Mouse (Mus musculus) intestine, embryonic 15.5 days (tissue): Measurements from ENCODE around the gene Abl2. TPM values are rescaled to one million over a fixed set of nuclear protein-coding genes. Genes with fewer than 3 reads are reported as not detected.

ENCODE experiments used
- ATAC-seq: fragments of 200-750 bp; cut with Nextera tagmentation; 2 replicates; pipeline ENCODE4 v1.8.0; 2017; ENCODE audit warnings: moderate TSS enrichment, moderate library complexity
- H3K27ac ChIP-seq: fragments of 300-500 bp; sonication (generic); 2 replicates; pipeline ENCODE4 v1.5.1; 2015; ENCODE audit warnings: mild to moderate bottlenecking, inconsistent platforms
- H3K27me3 ChIP-seq: fragments of 300-500 bp; sonication (generic); replicated peaks from 2 replicates; pipeline ENCODE4 v1.6.1; 2015; ENCODE audit warnings: inconsistent platforms
- H3K36me3 ChIP-seq: fragments of 300-500 bp; sonication (generic); 2 replicates; pipeline ENCODE4 v1.6.1; 2015; ENCODE audit warnings: inconsistent platforms
- H3K4me1 ChIP-seq: fragments of 300-500 bp; sonication (generic); replicated peaks from 2 replicates; pipeline ENCODE4 v1.6.1; 2015; ENCODE audit warnings: inconsistent platforms
- H3K4me2 ChIP-seq: fragments of 300-500 bp; sonication (generic); replicated peaks from 2 replicates; pipeline ENCODE4 v1.6.1; 2015; ENCODE audit warnings: mild to moderate bottlenecking, inconsistent platforms
- H3K4me3 ChIP-seq: fragments of 300-500 bp; sonication (generic); replicated peaks from 2 replicates; pipeline ENCODE4 v1.5.1; 2015; ENCODE audit warnings: inconsistent platforms
- H3K9ac ChIP-seq: fragments of 300-500 bp; sonication (generic); 2 replicates; pipeline ENCODE4 v1.6.1; 2015; ENCODE audit warnings: inconsistent platforms
- H3K9me3 ChIP-seq: fragments of 300-500 bp; sonication (generic); 2 replicates; pipeline ENCODE4 v1.6.1; 2016; ENCODE audit warnings: inconsistent platforms
- WGBS: fragments of 180-500 bp; shearing (Covaris S2); methylation state at CpG from one replicate; pipeline ENCODE4 v1.1.7; 2015; 5-methylcytosine and 5-hydroxymethylcytosine counted together
- polyA plus RNA-seq: library from polyadenylated mRNA; unstranded; fragments of >200 nt; fragmentation: Nextera tagmentation; extraction: Ambion mirVana; gene quantifications from 2 replicates; pipeline ENCODE4 v1.2.1, GENCODE M21; 2015

The Abl2 gene
- polyA plus RNA-seq, 1 experiment from 2014 or later, result 2.6 TPM

DNA sequence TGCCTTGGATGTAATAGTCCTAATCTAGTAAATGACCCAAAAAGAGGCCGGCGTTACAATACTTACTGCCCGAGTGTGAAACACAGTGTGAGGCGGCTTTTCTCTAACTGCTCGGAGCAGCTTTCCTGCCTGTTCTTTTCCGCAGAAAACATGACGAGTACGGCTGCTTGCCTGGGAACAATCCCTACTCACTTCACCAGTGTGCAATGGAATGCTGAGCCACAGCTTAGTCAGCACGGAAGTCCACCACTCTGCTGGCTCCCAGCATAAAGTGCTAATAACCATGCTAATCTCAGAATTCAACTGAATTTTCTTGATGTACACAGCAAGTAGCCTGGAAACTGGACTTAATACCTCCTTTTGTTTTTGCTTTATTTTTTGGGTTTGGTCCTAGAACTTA, 121.0 kb downstream of the Abl2 start:
- 91% methylated on average over 9 of the region's 9 CpGs for WGBS
- no peaks in the 10 kb centered on the region for H3K9me3 ChIP-seq
- H3K4me1 ChIP-seq, result no peaks in the 10 kb centered on the region
- H3K27ac ChIP-seq, result no peak overlapping the region
- no peak for ATAC-seq
- no peak overlapping the region for H3K4me3 ChIP-seq
- no peaks in the 10 kb centered on the region for H3K27me3 ChIP-seq
- H3K9ac ChIP-seq, result no peak overlapping the region
- H3K4me2 ChIP-seq, result no peak overlapping the region
- peaks cover 14% of the 10 kb centered on the region; the same call in 1 of the 2 replicates for H3K36me3 ChIP-seq

DNA sequence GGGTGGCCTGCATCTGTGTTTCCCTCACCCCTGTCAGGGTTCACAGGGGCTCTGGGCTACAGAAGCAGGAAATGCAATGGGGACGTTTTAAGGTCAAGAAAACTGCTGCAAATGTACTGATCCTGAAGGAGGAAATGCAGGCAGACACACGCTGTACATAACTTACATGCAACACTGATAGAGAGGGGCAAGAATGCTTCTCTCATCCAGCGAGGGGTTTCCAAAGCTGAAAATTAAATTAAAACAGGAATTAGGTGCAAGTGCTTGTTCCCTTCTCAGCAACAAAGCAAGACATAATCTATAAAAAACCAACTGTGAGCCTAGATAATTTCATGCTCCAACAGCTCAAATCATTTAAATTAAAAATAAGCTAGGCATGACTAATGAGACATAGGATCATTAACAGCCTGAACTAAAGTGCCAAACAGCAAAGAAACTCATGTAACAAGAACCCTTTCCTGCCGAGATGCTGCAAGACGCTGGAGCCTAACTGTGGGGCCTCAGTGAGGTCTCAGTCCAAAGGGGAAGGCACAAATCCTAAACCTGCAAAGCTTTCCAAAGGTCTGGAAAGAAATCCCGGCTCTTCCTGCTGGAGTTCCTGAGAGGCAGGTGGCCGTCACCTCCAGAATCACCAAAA, 127.6 kb downstream of the Abl2 start:
- H3K36me3 ChIP-seq, result peaks cover 43% of the 10 kb centered on the region
- no peak for ATAC-seq
- 82% methylated on average over 7 of the region's 7 CpGs for WGBS

More for the DNA sequence above, 127.6 kb downstream of the Abl2 start:
- Histone ChIP-seq H3K4me3 (no peak overlapping the region), H3K4me2 (no peak overlapping the region), H3K9ac (no peak overlapping the region), H3K27ac (no peak overlapping the region), H3K27me3 (no peaks in the 10 kb centered on the region), H3K9me3 (no peaks in the 10 kb centered on the region), H3K4me1 (no peaks in the 10 kb centered on the region)

Other genes with a start within 250 kb of the Abl2 start
- gene Nphs2, start 248.1 kb upstream of the Abl2 start, polyA plus RNA-seq, result 0.05 TPM in 1 of 2 replicates, not detected in the other
- 833 and 863 TPM in 2 replicates for gene Gm2000, start 192.7 kb upstream of the Abl2 start, polyA plus RNA-seq
- 0.28 and 0.76 TPM in 2 replicates for gene Axdnd1, start 137.6 kb upstream of the Abl2 start, polyA plus RNA-seq
- gene Soat1, start 84.5 kb upstream of the Abl2 start, polyA plus RNA-seq, result 78.4 and 88.6 TPM in 2 replicates
- 0.37 and 0.62 TPM in 2 replicates for gene Gm10031, start 34.8 kb upstream of the Abl2 start, polyA plus RNA-seq
- gene Tor3a, start 115.6 kb downstream of the Abl2 start, polyA plus RNA-seq, result 5.4 and 5.6 TPM in 2 replicates
- 45.5 and 48.0 TPM in 2 replicates for gene Fam20b, start 160.3 kb downstream of the Abl2 start, polyA plus RNA-seq